Comparison of ENCODE assay signal across 14 mouse cellular contexts in the genomic region with DNA sequence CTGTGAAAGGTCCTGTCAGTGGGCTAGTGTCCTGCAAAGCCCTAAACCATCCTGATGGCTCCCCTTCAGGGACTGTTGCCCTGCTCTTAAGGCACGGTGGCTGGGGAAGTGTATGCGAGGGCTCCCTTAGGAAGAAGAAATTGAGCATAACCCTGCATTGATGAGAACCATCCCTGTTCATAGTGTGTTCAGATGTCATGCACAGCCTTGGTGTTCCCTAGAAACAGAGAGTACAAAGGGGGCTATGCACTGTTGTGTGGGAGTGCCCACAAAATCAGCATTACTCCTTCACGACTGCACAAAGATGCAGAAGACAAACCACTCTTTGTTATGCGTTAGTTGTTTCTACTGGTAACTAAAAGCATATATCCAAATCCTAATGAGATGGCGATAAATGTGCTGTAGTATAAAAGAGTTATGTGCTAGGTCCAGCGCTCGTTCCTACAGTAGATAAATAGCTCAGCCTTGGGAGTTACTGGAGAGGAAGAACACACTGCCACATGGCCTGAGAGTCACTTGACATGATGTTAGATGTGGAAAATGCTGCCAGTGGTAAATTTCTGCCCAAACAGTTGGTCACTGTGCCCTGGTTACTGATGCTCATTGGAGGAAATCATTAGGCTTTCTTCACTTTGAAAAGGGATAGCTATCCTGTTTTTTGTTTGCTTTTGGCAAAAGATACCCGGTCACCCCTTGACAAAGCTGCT.
DNase-seq lines count a peak whose midpoint lies in the region; ATAC-seq and TF ChIP-seq lines count a peak whose summit lies in the region.
"Had no signal": no experiment of that assay in that cellular context is flagged by ENCODE, and none has a peak within 500 bp of the region (broad histone marks: within the 10 kb centered on the region; RNA-seq: fewer than 3 reads in every experiment).

No protein-coding gene starts in this region.

- H3K4me1 ChIP-seq in heart, adult 2 months (ENCODE audit: control insufficient read depth, insufficient read depth, low read length) = peaks cover 26% of the 10 kb centered on the region
- H3K4me1 ChIP-seq in lung, embryonic 16.5 days (replicated peaks; ENCODE audit: control insufficient read depth, insufficient read depth, low read length) = peaks cover 22% of the 10 kb centered on the region
- peaks cover 4% of the 10 kb centered on the region; the same call in 1 of the 2 replicates for H3K4me1 ChIP-seq in hindbrain, embryonic 11.5 days (replicated peaks; ENCODE audit: control insufficient read depth, insufficient read depth, low read length)
- H3K4me1 ChIP-seq in neural tube, embryonic 14.5 days (ENCODE audit: control insufficient read depth, insufficient read depth, low read length) = peaks cover 30% of the 10 kb centered on the region

- no peak for TF ChIP-seq CTCF in heart, adult 2 months (IDR thresholded peaks at IDR 0.05)

- no peak overlapping the region for H3K9ac ChIP-seq in heart, adult 2 months (ENCODE audit: low read depth, low read length)
- no peak overlapping the region for H3K9ac ChIP-seq in lung, embryonic 16.5 days (ENCODE audit: low read length)
- H3K9ac ChIP-seq in hindbrain, embryonic 11.5 days (ENCODE audit: low read depth, low read length) = no peak overlapping the region
- no peak overlapping the region for H3K9ac ChIP-seq in neural tube, embryonic 14.5 days (replicated peaks; ENCODE audit: low read depth, low read length)
- H3K9ac ChIP-seq: hindbrain, embryonic 15.5 days; liver, embryonic 14.5 days had no signal

- intact Hi-C loops in heart, adult 2 months (cut with DNase I) = loop anchor here (2.0 to 5.0 kb wide), 2 partner anchors 35 to 83 kb away; a partner anchor contains a TSS
- intact Hi-C loops in heart, postnatal 36 days (cut with DNase I) = loop anchor here (5.0 kb wide), 1 partner anchor 45 kb away; no protein-coding TSS in a partner anchor

- WGBS in heart, adult 2 months = 78% methylated on average over 8 of the region's 8 CpGs
- 83% methylated on average over 8 of the region's 8 CpGs for WGBS in lung, embryonic 16.5 days
- 70% methylated on average over 8 of the region's 8 CpGs for WGBS in hindbrain, embryonic 11.5 days
- 32% methylated on average over 8 of the region's 8 CpGs for WGBS in neural tube, embryonic 14.5 days

- peaks cover 2% of the 10 kb centered on the region; the same call in 1 of the 2 replicates for H3K79me2 ChIP-seq in heart, adult 2 months (replicated peaks; ENCODE audit: control insufficient read depth, insufficient read depth, low read length)

- H3K9me3 ChIP-seq in lung, embryonic 16.5 days (ENCODE audit: control insufficient read depth, low read length) = no peaks in the 10 kb centered on the region
- no peaks in the 10 kb centered on the region for H3K9me3 ChIP-seq in hindbrain, embryonic 11.5 days (ENCODE audit: control insufficient read depth, low read length)
- no peaks in the 10 kb centered on the region for H3K9me3 ChIP-seq in neural tube, embryonic 14.5 days (ENCODE audit: control insufficient read depth, low read length)
- H3K9me3 ChIP-seq: hindbrain, embryonic 15.5 days had no signal

- no peak overlapping the region for H3K4me3 ChIP-seq in heart, adult 2 months
- H3K4me3 ChIP-seq in lung, embryonic 16.5 days (ENCODE audit: low read length) = no peak overlapping the region
- no peak overlapping the region for H3K4me3 ChIP-seq in hindbrain, embryonic 11.5 days (ENCODE audit: low read depth, low read length)
- no peak overlapping the region for H3K4me3 ChIP-seq in neural tube, embryonic 14.5 days (ENCODE audit: low read depth, low read length)
- H3K4me3 ChIP-seq: hindbrain, embryonic 15.5 days had no signal

- no peaks in the 10 kb centered on the region for H3K27me3 ChIP-seq in heart, adult 2 months (ENCODE audit: control insufficient read depth, insufficient read depth, low read length)
- no peaks in the 10 kb centered on the region for H3K27me3 ChIP-seq in lung, embryonic 16.5 days (ENCODE audit: control insufficient read depth, insufficient read depth, low read depth, low read length)
- H3K27me3 ChIP-seq in hindbrain, embryonic 11.5 days (ENCODE audit: control insufficient read depth, insufficient read depth, low read length) = no peaks in the 10 kb centered on the region
- H3K27me3 ChIP-seq in neural tube, embryonic 14.5 days (ENCODE audit: control insufficient read depth, insufficient read depth, low read length) = no peaks in the 10 kb centered on the region
- H3K27me3 ChIP-seq: hindbrain, embryonic 15.5 days had no signal

- DNase-seq in heart, adult 2 months = no peak
- no peak for DNase-seq in heart, postnatal 36 days
- no peak for DNase-seq in lung, postnatal 36 days
- no peak for DNase-seq in hindbrain, embryonic 11.5 days (ENCODE audit: low spot score)
- DNase-seq in right cerebral cortex, postnatal 14 days = no peak
- DNase-seq: adrenal gland, adult 8-10 months; B cell, adult 2 months; cerebellum, adult 9-11 months; layer of hippocampus, adult 9-11 months; retina, postnatal 1 day had no signal

- no peak for TF ChIP-seq POLR2A in heart, adult 2 months (IDR thresholded peaks at IDR 0.05; ENCODE audit: insufficient read depth, low read depth, low read length)

- H3K27ac ChIP-seq in heart, adult 2 months = peak overlapping the region; percentile 55
- H3K27ac ChIP-seq in lung, embryonic 16.5 days (ENCODE audit: low read length) = peak overlapping the region; percentile 55
- H3K27ac ChIP-seq in hindbrain, embryonic 11.5 days (ENCODE audit: low read depth, low read length) = no peak overlapping the region; the same call in 1 of the 2 replicates
- peak overlapping the region; percentile 52 for H3K27ac ChIP-seq in neural tube, embryonic 14.5 days (ENCODE audit: low read depth, low read length)
- H3K27ac ChIP-seq: hindbrain, embryonic 15.5 days; liver, embryonic 14.5 days had no signal

- no peak overlapping the region for H3K4me2 ChIP-seq in lung, embryonic 16.5 days (ENCODE audit: low read depth, low read length)
- H3K4me2 ChIP-seq in hindbrain, embryonic 11.5 days (replicated peaks; ENCODE audit: low read depth, low read length) = no peak overlapping the region
- H3K4me2 ChIP-seq in neural tube, embryonic 14.5 days (ENCODE audit: low read depth, low read length) = no peak overlapping the region; the same call in 1 of the 2 replicates
- H3K4me2 ChIP-seq: hindbrain, embryonic 15.5 days had no signal

- no peak for TF ChIP-seq EP300 in heart, adult 2 months (IDR thresholded peaks at IDR 0.05; ENCODE audit: insufficient read depth, low read depth, low read length)

- H3K36me3 ChIP-seq in heart, adult 2 months (ENCODE audit: control insufficient read depth, insufficient read depth, low read length) = peaks cover 4% of the 10 kb centered on the region
- H3K36me3 ChIP-seq in lung, embryonic 16.5 days (ENCODE audit: control insufficient read depth, insufficient read depth, low read length) = no peaks in the 10 kb centered on the region
- no peaks in the 10 kb centered on the region for H3K36me3 ChIP-seq in hindbrain, embryonic 11.5 days (ENCODE audit: control insufficient read depth, insufficient read depth, low read length)
- no peaks in the 10 kb centered on the region for H3K36me3 ChIP-seq in neural tube, embryonic 14.5 days (ENCODE audit: control insufficient read depth, insufficient read depth, low read length)
- H3K36me3 ChIP-seq: hindbrain, embryonic 15.5 days had no signal

- no peak for ATAC-seq in lung, embryonic 16.5 days (ENCODE audit: low read depth)
- ATAC-seq in hindbrain, embryonic 11.5 days (ENCODE audit: low FRiP score) = 0 out of 2 replicates have a peak, but pooled peaks have one; percentile 25
- ATAC-seq in neural tube, embryonic 14.5 days (ENCODE audit: low read depth) = peak; percentile 56
